Mouse (Mus musculus): Measurements from ENCODE around the gene Slc38a3. TPM values are rescaled to one million over a fixed set of nuclear protein-coding genes. Genes with fewer than 3 reads are reported as not detected.
A peak's percentile ranks its signal among the peaks of the same experiment; 100 is the strongest.

Gene Slc38a3
- 3.9 and 4.3 TPM in 2 replicates for polyA plus RNA-seq (2016; fragmentation: Nextera tagmentation; extraction: Ambion mirVana)

DNA sequence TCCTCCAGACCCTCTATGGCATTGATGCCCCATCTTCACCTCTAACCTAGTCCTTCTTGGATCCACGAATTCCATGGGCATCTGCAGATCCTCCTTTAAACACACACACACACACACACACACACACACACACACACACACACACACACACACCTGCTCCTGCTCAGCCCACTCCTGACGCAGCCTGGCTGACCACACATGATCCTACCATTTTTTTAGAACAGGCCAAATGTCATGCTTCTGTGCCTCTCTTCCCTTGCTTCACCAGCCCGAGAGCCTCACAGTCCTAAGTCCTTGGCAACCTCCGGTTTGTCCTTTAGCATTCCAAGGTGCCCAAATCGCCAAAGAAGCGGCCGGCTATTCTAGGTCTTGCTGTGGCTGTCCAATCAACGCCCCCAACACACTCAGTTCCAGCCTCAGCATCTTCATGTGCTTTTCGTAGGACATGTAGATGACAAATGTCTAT, at the start of gene Slc38a3:
Gene Slc38a3 (minus strand): TSS at position 51 of the 466 bp plus-strand sequence.
- Histone ChIP-seq H3K9me3 (replicated peaks) (no peaks in the 10 kb centered on the region), H3K27me3 (ENCODE audit: low read depth, poor library complexity, severe bottlenecking) (peaks cover 67% of the 10 kb centered on the region), H3K36me3 (no peaks in the 10 kb centered on the region), H3K27ac (peak within 1 kb of the TSS; percentile 20; the same call in 1 of the 2 replicates), H3K4me3 (no peak within 1 kb of the TSS), H3K4me1 (peaks cover 44% of the 10 kb centered on the region)
- no peak for DNase-seq (ENCODE audit: low spot score)
- 90% methylated on average over 9 of the region's 9 CpGs for WGBS

- Histone ChIP-seq H3K9me3 (replicated peaks) (no peaks in the 10 kb centered on the region), H3K27me3 (ENCODE audit: low read depth, poor library complexity, severe bottlenecking) (no peaks in the 10 kb centered on the region), H3K36me3 (no peaks in the 10 kb centered on the region), H3K4me3 (peak overlapping the region; percentile 16; the same call in 1 of the 2 replicates), H3K27ac (peak overlapping the region; percentile 89), H3K4me1 (peaks cover 71% of the 10 kb centered on the region)
- WGBS, result 15% methylated on average over 6 of the region's 6 CpGs
- peak; percentile 78 for DNase-seq (ENCODE audit: low spot score)
Observed at GRCm38 (mm10) chr9:107716951-107717350, 47.6 kb upstream of the Slc38a3 start.

DNA sequence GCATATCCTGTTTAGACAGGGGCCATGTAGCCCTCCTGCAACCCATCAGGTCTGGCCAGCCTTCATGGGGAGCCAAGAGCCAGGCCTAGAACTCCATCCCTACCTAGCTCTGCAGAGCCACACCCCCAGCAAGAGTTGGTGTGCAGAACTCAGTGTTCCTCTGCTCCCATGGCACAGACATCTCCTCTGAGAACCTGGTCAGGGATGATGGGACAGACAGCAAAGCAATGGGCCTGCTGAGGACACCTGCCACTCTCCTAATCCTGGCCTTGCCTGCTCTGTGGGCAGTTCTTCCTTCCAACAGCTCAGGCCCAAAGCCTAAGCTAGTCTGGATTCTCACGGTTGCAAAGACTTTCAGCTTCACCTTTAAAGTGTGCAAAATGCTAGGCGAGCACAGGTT, 46.3 kb upstream of the Slc38a3 start:
- 84% methylated on average over 2 of the region's 2 CpGs for WGBS
- H3K4me1 ChIP-seq, result peaks cover 64% of the 10 kb centered on the region
- H3K9me3 ChIP-seq (replicated peaks), result no peaks in the 10 kb centered on the region
- no peak for DNase-seq (ENCODE audit: low spot score)
- H3K36me3 ChIP-seq, result no peaks in the 10 kb centered on the region
- H3K27ac ChIP-seq, result peak overlapping the region; percentile 89
- peaks cover 5% of the 10 kb centered on the region for H3K27me3 ChIP-seq (ENCODE audit: low read depth, poor library complexity, severe bottlenecking)
- no peak overlapping the region for H3K4me3 ChIP-seq

DNA sequence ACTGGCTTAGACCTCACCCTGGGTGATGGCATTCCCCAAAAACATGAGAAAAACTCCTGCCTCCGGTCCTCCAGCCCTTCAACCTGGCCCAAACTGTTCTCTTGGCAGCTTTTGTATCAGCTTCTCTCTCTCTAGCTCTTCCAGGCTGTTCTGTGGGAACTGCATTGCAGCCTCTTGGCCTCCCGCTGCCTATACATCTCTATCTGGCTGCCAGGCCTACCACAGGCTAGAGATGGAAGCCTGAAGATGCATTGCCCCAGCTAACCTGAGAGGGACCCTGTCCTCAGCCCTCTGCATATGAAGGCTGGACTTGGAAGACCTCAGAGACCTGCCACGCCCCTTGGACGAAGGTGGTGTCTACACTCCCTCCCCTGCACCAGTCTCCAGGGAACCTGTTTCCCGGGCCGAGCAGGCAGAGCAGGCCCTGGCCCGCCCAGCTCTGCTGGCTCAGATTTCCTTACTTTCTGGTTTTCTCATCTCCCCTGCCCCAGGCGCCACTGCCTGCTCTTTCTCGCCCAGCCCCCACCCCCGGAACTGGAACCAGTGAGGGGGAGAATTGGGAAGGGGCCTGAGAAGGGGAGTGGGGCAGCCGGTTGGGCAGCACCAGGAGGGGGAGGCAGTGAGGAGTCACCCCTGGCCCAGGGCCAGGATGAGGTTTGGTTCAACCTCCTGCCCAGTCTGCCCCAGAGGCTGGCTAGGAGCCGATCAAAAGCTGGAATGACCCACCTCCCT, 45.1 kb upstream of the Slc38a3 start:
- Histone ChIP-seq H3K4me1 (peaks cover 69% of the 10 kb centered on the region), H3K4me3 (peak overlapping the region; percentile 26), H3K36me3 (no peaks in the 10 kb centered on the region), H3K9me3 (replicated peaks) (no peaks in the 10 kb centered on the region), H3K27ac (peak overlapping the region; percentile 89), H3K27me3 (ENCODE audit: low read depth, poor library complexity, severe bottlenecking) (peaks cover 7% of the 10 kb centered on the region)
- peak; percentile 86 for DNase-seq (ENCODE audit: low spot score)
- 10% methylated on average over 12 of the region's 12 CpGs for WGBS

DNA sequence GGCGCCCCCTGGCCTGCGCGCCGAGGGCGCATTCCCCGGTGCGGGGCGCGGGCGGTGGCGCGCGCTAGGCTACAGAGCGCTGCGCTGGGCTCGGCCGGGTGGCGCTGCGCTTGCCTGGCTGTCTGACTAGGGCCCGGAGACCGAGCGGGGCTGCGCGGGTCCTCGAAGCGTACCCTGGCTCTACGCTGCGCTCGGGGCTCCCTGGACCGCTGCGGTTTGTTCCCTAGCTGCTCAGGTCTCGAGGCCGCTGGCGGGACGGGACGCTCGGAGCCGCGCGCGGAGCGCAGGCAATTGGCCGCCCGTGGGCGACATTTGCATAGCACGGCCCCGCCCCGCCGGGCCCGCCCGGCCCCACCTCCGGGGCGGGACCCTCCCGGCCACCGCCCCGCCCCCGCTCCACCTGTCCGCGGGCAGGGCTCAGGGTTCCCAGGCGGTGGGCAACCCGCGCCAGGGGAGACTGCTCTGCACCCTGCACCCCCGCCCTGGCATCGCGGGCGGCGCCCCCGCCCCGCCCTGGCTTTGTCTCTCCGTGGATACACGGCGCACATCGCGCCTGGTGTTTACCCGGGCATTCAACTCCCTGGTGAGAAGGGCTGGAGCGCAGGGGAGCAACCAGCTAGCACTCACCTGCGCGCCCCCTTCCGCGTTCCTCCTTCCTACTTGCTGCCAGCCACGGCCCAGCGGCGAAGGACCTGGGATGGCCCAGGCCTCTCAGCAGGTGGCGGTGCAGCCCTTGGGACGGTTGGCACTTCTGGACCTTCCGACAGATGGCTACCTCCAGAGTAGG, 40.6 kb upstream of the Slc38a3 start, which contains the start of gene Sema3f:
Gene Sema3f (minus strand): TSS at position 779 of the 787 bp plus-strand sequence.
- peaks cover 7% of the 10 kb centered on the region for H3K27me3 ChIP-seq (ENCODE audit: low read depth, poor library complexity, severe bottlenecking)
- H3K27ac ChIP-seq, result peak within 1 kb of the TSS; percentile 98
- peak within 1 kb of the TSS; percentile 96 for H3K4me3 ChIP-seq
- H3K4me1 ChIP-seq, result peaks cover 73% of the 10 kb centered on the region
- H3K36me3 ChIP-seq, result peaks cover 25% of the 10 kb centered on the region
- peak; percentile 91 for DNase-seq (ENCODE audit: low spot score)
- no peaks in the 10 kb centered on the region for H3K9me3 ChIP-seq (replicated peaks)
- under 1% methylated on average over 72 of the region's 86 CpGs for WGBS

DNA sequence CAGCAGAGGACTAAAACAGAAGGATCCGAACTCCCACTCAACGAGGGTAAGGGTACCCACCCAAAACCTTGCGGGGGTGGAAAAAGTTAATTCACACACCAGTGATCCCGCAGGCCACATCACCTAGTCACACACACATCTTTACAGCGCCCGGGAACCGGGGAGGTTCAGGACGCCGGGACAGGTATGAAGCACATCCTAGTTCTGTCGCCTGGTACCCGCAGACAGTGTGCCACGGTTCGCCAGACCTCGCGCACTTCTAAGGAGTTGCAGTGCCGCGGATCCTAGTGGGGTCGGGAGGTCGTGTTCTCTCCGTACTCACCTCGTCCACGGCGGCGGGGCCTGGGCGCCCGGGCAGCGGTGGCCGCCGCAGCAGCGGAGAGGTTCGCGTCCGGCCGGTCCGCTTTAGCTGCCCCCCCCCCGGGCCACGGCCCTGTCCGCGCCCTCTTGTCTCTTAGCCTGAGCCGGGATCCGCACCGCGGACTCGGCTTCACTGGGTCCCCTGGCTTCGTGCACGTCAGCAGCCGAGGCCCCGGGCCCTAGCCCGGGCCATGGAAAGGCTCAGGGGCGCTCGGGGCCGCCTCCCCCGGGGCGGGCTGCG, 39.9 kb upstream of the Slc38a3 start:
- peak; percentile 71 for DNase-seq (ENCODE audit: low spot score)
- peak overlapping the region; percentile 96 for H3K4me3 ChIP-seq
- peaks cover 7% of the 10 kb centered on the region for H3K27me3 ChIP-seq (ENCODE audit: low read depth, poor library complexity, severe bottlenecking)
- H3K27ac ChIP-seq, result peak overlapping the region; percentile 98
- H3K9me3 ChIP-seq (replicated peaks), result no peaks in the 10 kb centered on the region
- H3K4me1 ChIP-seq, result peaks cover 73% of the 10 kb centered on the region
- peaks cover 32% of the 10 kb centered on the region for H3K36me3 ChIP-seq
- under 1% methylated on average over 55 of the region's 55 CpGs for whole genome bisulfite sequencing

- Histone ChIP-seq H3K27me3 (ENCODE audit: low read depth, poor library complexity, severe bottlenecking) (peaks cover 7% of the 10 kb centered on the region), H3K27ac (peak overlapping the region; percentile 98), H3K36me3 (peaks cover 39% of the 10 kb centered on the region), H3K4me3 (peak overlapping the region; percentile 96), H3K4me1 (peaks cover 73% of the 10 kb centered on the region), H3K9me3 (replicated peaks) (no peaks in the 10 kb centered on the region)
- 1% methylated on average over 21 of the region's 21 CpGs for WGBS
- peak; percentile 66 for DNase-seq (ENCODE audit: low spot score)
Observed at GRCm38 (mm10) chr9:107708439-107709095, 39.2 kb upstream of the Slc38a3 start.

DNA sequence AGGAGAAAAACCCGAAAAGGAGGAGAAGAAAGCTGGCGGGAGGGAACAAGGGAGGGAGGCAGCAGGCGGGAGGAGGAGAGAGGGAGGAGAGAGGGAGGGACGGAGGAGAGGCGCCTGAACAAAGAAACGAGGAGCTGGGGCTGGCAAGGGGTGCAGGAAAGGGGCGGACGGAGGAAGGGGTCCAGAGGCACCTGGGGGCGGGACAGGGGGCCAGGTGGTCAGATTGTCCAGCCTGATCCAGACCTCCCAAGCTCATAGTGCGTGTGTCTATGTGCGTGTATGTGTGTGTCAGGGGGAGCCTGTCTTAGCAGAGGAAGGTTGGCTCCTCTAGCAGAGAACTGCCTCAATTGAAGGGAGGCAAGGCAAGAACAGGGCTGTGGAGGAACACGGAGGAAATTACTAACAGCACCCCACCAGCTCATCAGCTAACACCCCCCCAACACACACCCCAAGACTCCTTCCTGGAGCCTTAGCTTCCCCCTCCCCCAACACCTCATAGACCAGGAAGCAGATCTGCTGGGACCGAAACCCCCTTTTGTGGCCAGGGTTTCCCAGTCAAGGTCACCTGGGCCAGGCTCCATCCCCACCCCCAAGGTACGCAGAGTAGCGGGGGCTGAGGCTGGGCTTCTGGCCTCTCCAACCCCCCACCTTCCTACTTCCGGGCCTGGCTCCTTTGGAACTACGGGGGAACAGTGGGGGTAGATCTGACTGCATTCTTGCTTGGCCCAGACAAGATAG, 38.5 kb upstream of the Slc38a3 start:
- H3K27me3 ChIP-seq (ENCODE audit: low read depth, poor library complexity, severe bottlenecking), result peaks cover 7% of the 10 kb centered on the region
- H3K36me3 ChIP-seq, result peaks cover 46% of the 10 kb centered on the region
- 2% methylated on average over 17 of the region's 17 CpGs for WGBS
- H3K27ac ChIP-seq, result peak overlapping the region; percentile 98
- peak overlapping the region; percentile 96 for H3K4me3 ChIP-seq
- H3K9me3 ChIP-seq (replicated peaks), result no peaks in the 10 kb centered on the region
- peaks cover 73% of the 10 kb centered on the region for H3K4me1 ChIP-seq
- DNase-seq (ENCODE audit: low spot score), result peak; percentile 72

- peaks cover 7% of the 10 kb centered on the region for H3K27me3 ChIP-seq (ENCODE audit: low read depth, poor library complexity, severe bottlenecking)
Observed at GRCm38 (mm10) chr9:107706781-107707211, 37.5 kb upstream of the Slc38a3 start.

DNA sequence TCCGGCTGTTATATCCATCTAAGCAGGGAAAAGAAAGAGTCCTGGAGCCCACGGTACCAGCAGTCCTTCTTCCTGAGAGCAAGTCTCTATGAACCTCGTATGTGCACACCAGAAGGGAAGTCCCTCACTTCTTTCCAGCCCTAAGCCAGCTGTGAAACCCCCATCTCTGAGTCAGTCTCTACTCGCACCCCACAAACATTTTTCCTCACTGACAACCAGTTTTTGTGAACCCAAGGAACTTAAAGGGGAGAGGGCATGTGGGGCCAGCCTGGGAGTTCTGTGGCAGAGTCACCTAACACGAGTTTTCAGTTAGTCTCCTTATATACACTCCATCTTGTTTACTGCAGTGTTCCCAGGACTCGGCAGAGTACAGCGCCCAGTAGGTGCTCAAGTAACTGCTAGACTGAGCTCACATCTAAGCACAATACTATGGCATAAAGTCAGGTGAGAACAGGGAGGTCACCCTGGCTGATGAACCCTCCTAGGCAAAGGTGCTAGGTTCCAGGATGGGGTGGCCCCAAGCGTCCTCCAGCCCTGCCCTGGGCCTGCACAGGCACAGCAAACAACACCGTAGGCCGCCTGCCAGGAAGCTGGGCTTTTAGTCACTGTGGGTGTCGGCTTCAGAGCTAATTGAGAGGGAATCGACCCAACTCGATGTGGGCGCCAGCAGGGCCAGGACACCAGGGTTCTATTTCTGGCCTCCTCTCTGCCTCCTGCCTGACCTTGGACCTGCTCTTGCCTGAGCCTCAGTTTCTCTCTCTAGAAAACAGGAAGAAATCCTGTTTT, 34.2 kb upstream of the Slc38a3 start:
- H3K27me3 ChIP-seq (ENCODE audit: low read depth, poor library complexity, severe bottlenecking), result no peaks in the 10 kb centered on the region
- no peaks in the 10 kb centered on the region for H3K9me3 ChIP-seq (replicated peaks)
- H3K27ac ChIP-seq, result peak overlapping the region; percentile 98

More at GRCm38 (mm10) chr9:107706781-107707211, 37.5 kb upstream of the Slc38a3 start:
- Histone ChIP-seq H3K27ac (peak overlapping the region; percentile 98), H3K36me3 (peaks cover 56% of the 10 kb centered on the region), H3K9me3 (replicated peaks) (no peaks in the 10 kb centered on the region), H3K4me1 (peaks cover 83% of the 10 kb centered on the region), H3K4me3 (peak overlapping the region; percentile 96)
- 0% methylated on average over 14 of the region's 14 CpGs for WGBS
- DNase-seq (ENCODE audit: low spot score), result peak; percentile 81

DNA sequence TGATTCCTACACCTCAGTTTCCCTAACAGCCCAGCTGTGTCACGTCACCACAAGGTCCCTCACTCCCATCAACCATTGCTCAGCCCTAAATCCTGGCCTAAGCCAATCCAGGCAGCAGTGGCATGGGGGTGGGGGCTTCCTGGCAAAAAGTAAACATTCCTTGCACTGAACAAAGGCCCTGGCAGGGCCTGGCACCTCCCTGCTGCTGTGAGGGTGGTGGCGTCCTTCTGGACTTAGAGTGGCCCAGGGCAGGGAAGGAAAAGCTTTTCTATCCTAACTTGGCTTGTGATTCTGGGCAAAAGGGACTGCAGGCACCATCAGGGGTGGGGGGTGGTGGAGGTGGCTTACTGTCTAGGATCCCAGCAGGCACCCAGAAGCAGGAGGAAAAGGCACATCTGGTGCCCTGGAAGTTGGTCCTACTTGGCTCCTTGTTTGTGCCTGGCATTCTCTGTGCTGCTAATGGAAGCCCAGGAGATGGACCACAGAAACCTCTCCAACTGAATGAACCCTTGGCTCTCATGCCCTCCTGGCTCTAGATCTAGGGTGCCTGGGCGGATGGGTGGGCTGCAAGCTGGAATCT, 33.4 kb upstream of the Slc38a3 start:
- peak overlapping the region; percentile 66 for H3K27ac ChIP-seq
- no peak overlapping the region for H3K4me3 ChIP-seq
- H3K4me1 ChIP-seq, result peaks cover 100% of the 10 kb centered on the region
- no peaks in the 10 kb centered on the region for H3K27me3 ChIP-seq (ENCODE audit: low read depth, poor library complexity, severe bottlenecking)
- H3K9me3 ChIP-seq (replicated peaks), result no peaks in the 10 kb centered on the region
- peaks cover 93% of the 10 kb centered on the region for H3K36me3 ChIP-seq
- DNase-seq (ENCODE audit: low spot score), result no peak
- WGBS, result 80% methylated on average over 3 of the region's 3 CpGs

More for the DNA sequence above, 34.2 kb upstream of the Slc38a3 start:
- no peak for DNase-seq (ENCODE audit: low spot score)
- Histone ChIP-seq H3K4me3 (peak overlapping the region; percentile 15; the same call in 1 of the 2 replicates), H3K36me3 (peaks cover 88% of the 10 kb centered on the region), H3K4me1 (peaks cover 99% of the 10 kb centered on the region)
- WGBS, result 53% methylated on average over 14 of the region's 14 CpGs

Data from limb, embryonic 10.5 days (tissue).